Mouse (Mus musculus) forebrain, embryonic 10.5 days (tissue): ENCODE data around the gene Sphkap. TPM values are rescaled to one million over a fixed set of nuclear protein-coding genes. Genes with fewer than 3 reads are reported as not detected.

Source experiments
- DNase-seq: peaks from one replicate; pipeline ENCODE4 v3.0.0-alpha.2; 2017; ENCODE audit warnings: low spot score; ENCODE audit errors: extremely low spot score
- H3K27ac ChIP-seq: fragments of 300-500 bp; sonication (generic); 2 replicates; pipeline ENCODE4 v1.5.1; 2016; ENCODE audit warnings: mild to moderate bottlenecking
- H3K27me3 ChIP-seq: fragments of 300-500 bp; sonication (generic); 2 replicates; pipeline ENCODE4 v1.6.1; 2016; ENCODE audit warnings: mild to moderate bottlenecking; ENCODE audit not compliant: poor library complexity, severe bottlenecking
- H3K36me3 ChIP-seq: fragments of 300-500 bp; sonication (generic); replicated peaks from 2 replicates; pipeline ENCODE4 v1.6.1; 2016; ENCODE audit warnings: mild to moderate bottlenecking, moderate library complexity
- H3K4me1 ChIP-seq: fragments of 300-500 bp; sonication (generic); 2 replicates; pipeline ENCODE4 v1.6.1; 2016
- H3K4me3 ChIP-seq: fragments of 300-500 bp; sonication (generic); 2 replicates; pipeline ENCODE4 v1.5.1; 2016; ENCODE audit warnings: mild to moderate bottlenecking, moderate library complexity
- H3K9me3 ChIP-seq: fragments of 300-500 bp; sonication (generic); 2 replicates; pipeline ENCODE4 v1.6.1; 2016; ENCODE audit warnings: mild to moderate bottlenecking, moderate library complexity
- WGBS: fragments of 180-500 bp; shearing (Covaris S2); methylation state at CpG from one replicate; pipeline ENCODE4 v1.1.7; 2016; 5-methylcytosine and 5-hydroxymethylcytosine counted together
- polyA plus RNA-seq: library from polyadenylated mRNA; unstranded; fragments of >200 nt; fragmentation: Nextera tagmentation; extraction: Ambion mirVana; gene quantifications from 2 replicates; pipeline ENCODE4 v1.2.1, GENCODE M21; 2016

Gene Sphkap
- polyA plus RNA-seq, 1 experiment from 2014 or later, result 0.22 TPM

DNA sequence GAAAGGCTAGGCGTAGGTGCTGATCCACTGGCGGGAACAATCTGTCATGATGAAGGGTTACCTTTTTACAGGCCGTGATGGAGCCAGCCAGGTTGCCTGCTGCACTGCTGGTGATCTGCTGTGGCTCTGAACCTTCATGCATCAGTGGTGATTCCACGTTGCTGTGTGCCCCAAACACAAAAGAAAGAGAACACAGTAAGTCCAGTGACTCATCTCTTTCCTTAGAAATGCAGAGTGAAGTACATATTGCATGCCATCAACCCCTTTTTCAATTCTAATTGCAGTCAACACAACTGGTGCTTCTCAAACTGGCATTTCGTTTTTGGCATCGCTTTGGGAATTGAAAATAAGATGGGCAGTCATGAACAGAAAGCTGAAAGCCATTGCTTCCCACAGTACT, 45.8 kb downstream of the Sphkap start:
- WGBS, result 81% methylated on average over 6 of the region's 6 CpGs
- DNase-seq, result no peak
- H3K4me1 ChIP-seq, result no peaks in the 10 kb centered on the region
- H3K4me3 ChIP-seq, result no peak overlapping the region
- no peaks in the 10 kb centered on the region for H3K27me3 ChIP-seq
- no peak overlapping the region for H3K27ac ChIP-seq
- no peaks in the 10 kb centered on the region for H3K36me3 ChIP-seq
- H3K9me3 ChIP-seq, result no peaks in the 10 kb centered on the region

DNA sequence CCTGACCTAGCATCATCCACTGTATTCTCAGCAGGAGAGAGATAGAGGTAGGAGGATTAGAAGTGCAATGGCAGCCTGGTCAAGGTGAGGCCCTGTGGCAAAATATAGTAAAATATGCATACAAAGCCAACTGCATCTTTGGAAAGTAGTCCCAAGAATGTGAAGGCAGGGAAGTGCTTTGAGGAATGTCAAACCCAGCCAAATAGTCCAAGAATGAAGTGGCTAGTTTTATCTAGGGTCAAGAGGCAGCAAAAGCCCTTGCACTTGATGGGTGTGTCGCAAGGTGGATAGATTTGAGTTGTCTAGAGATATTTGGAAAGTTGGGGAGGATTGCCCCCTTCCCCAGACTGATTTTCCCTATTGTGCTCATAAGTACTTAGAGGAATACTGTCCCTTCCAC, 61.5 kb downstream of the Sphkap start:
- Histone ChIP-seq H3K4me1 (no peaks in the 10 kb centered on the region), H3K4me3 (no peak overlapping the region), H3K27me3 (no peaks in the 10 kb centered on the region), H3K36me3 (no peaks in the 10 kb centered on the region), H3K27ac (no peak overlapping the region), H3K9me3 (no peaks in the 10 kb centered on the region)
- WGBS, result 84% methylated on average over 1 of the region's 1 CpGs
- DNase-seq, result no peak

DNA sequence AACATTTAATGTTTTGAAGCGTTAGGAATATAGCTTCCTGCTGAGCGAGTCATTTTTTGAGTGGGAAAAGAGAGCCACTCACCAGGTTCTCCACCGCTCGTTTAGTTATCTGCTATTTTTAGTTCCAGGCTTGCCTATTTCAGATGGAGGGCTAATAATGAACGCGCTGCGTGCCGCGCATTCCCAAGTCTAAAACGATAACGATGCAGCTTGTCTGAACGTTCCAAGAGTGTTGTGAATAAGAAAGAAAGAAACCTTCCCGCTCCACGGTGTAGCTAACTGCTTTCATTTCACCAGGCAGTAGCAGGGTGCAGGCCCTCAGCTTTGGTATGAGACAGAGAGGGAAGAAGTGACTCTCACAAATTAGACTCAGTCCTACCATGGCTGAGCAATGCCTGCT, 62.4 kb downstream of the Sphkap start:
- no peaks in the 10 kb centered on the region for H3K36me3 ChIP-seq
- no peaks in the 10 kb centered on the region for H3K9me3 ChIP-seq
- no peak overlapping the region for H3K27ac ChIP-seq
- H3K27me3 ChIP-seq, result no peaks in the 10 kb centered on the region
- H3K4me1 ChIP-seq, result no peaks in the 10 kb centered on the region
- H3K4me3 ChIP-seq, result no peak overlapping the region
- 73% methylated on average over 14 of the region's 14 CpGs for WGBS
- DNase-seq, result no peak

DNA sequence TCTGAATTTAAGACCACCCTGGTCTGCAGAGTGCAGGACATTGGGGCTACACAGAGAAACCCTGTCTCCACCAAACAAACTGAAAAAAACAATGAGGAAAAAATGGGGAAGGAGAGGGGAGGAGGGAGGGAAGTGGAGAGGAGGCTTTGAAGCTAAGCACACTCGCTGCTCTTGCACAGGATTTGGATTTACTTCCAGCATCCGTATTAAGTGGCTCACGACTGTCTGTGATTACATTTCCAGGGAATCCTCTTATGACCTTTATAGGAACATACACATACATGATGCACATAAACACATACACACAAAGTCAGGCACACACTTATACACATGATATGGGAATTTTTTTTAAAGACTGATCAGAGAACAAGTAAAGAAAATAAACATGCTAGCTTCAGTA, 62.9 kb downstream of the Sphkap start:
- Histone ChIP-seq H3K4me3 (no peak overlapping the region), H3K9me3 (no peaks in the 10 kb centered on the region), H3K27me3 (no peaks in the 10 kb centered on the region), H3K27ac (no peak overlapping the region), H3K4me1 (no peaks in the 10 kb centered on the region), H3K36me3 (no peaks in the 10 kb centered on the region)
- no peak for DNase-seq
- WGBS, result 74% methylated on average over 3 of the region's 3 CpGs

DNA sequence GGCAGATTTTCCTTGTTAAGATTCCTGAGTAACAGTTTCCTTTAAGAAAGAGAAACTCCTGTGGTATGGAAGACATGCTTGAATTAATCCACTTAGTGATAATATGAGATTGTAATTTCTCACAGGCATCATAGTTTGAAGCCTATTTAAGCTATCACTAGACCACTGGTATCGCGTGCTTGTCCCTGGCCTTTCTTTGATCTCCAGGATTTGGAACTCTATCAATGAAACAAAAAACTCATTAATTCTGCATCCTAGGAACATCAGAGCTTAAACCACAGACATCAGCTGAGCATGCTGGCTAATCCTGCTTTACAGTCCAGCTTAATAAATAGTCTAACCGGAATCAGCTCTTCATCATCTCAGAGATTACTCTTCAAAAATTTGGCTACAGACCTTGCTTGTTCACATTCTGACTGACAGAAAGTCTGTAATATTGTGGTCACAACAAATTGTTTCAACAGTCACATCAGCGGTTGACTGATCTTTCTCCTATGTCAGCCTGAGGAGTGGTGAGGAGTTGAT, 65.2 kb downstream of the Sphkap start:
- no peak for DNase-seq
- H3K4me1 ChIP-seq, result no peaks in the 10 kb centered on the region
- WGBS, result 81% methylated on average over 4 of the region's 4 CpGs
- H3K4me3 ChIP-seq, result no peak overlapping the region
- no peaks in the 10 kb centered on the region for H3K36me3 ChIP-seq
- H3K9me3 ChIP-seq, result no peaks in the 10 kb centered on the region
- no peak overlapping the region for H3K27ac ChIP-seq
- H3K27me3 ChIP-seq, result no peaks in the 10 kb centered on the region

DNA sequence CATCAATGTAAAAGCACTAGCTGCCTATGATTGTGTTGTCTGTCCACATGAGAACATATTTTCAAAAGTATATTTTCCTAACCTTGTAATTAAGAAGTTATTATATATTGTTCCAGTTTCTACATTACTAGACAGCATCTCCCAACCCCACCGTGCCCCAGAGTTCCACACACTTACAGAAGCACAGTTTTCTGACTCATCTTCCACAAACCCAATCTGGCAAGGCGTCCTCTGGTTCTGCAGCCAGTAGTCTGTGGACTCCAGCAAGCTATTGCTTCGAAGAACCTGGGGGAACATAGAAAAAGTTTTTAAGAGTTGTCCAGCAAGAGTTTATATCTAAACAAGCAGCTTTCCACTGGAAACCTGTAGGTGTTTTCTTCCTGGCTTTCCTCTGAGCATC, 68.6 kb downstream of the Sphkap start:
- no peak overlapping the region for H3K4me3 ChIP-seq
- no peaks in the 10 kb centered on the region for H3K9me3 ChIP-seq
- no peak overlapping the region for H3K27ac ChIP-seq
- H3K36me3 ChIP-seq, result no peaks in the 10 kb centered on the region
- 92% methylated on average over 3 of the region's 3 CpGs for WGBS
- H3K27me3 ChIP-seq, result no peaks in the 10 kb centered on the region
- no peaks in the 10 kb centered on the region for H3K4me1 ChIP-seq
- no peak for DNase-seq

DNA sequence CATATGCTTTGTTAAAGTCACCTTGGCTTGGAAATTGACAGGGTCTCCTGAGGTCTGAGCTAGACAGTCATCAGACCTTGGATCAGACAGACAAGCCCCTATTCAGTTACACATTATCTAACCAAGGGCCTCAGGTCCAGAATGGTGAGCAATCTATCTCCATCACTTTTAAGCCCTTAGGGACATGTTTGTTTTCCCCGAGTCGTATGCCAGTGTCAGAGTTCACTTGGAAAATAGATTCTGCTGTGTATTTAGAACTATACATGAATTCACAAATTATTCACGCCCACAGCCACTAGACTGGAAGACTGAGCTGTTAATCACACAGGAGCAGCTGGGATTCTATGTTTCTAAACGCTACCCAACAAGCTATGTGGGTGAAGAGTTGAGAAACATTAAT, 91.1 kb downstream of the Sphkap start:
- Histone ChIP-seq H3K27ac (no peak overlapping the region), H3K4me1 (no peaks in the 10 kb centered on the region), H3K36me3 (no peaks in the 10 kb centered on the region), H3K9me3 (no peaks in the 10 kb centered on the region), H3K27me3 (no peaks in the 10 kb centered on the region), H3K4me3 (no peak overlapping the region)
- DNase-seq, result no peak
- 80% methylated on average over 4 of the region's 4 CpGs for WGBS

DNA sequence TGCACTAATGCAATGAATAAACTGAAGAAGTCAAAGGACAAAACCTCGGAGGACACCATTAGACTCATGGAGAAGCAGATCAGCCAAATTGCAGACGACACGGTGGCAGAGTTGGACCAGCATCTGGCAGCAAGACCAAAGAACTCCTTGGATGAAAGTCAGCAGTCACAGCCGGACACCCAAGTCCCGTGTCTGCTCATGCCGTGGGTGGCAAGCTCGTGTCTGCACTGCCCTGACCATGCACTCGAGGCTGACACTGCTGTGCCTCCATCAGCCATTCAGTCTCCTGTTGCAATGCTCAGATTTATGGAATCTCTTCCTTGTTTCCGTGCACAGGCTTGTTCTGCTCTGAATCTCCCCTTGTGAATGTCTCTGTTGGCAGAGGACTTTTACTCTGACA, 92.9 kb downstream of the Sphkap start:
- Histone ChIP-seq H3K27ac (no peak overlapping the region), H3K4me3 (no peak overlapping the region), H3K4me1 (no peaks in the 10 kb centered on the region), H3K9me3 (no peaks in the 10 kb centered on the region), H3K36me3 (no peaks in the 10 kb centered on the region), H3K27me3 (no peaks in the 10 kb centered on the region)
- WGBS, result 90% methylated on average over 9 of the region's 9 CpGs
- DNase-seq, result no peak

DNA sequence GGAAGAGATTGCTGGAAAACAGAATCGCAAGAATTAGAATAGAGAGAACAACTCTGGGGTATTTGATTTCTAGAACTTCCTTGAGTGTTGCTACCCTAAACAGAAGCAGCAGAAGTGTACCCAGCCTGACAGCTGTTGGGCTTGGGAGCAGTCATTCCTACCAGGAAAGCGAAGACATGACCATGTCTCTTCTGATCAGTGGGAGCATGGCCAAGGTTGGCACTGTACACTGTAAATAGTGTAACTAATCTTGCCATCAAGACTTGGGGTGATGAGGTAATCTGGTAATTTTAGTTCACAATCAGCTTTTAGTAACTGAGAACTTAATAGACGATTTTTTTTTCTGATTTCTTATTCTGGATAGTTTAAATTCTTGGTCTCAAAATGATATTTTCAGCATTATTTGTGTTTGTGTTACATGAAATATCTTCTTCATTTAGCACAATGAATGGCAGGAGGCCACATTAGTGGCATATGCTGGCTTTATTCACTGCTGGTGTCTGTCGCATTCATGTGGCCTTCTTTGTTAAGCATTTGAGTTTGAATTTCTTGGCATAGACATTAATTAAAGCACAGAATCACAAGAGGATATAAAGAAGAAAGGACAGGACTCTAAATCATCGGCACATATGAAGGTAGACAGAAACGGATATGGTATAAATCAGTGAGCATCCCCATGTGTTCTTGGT, 96.2 kb downstream of the Sphkap start:
- Histone ChIP-seq H3K36me3 (no peaks in the 10 kb centered on the region), H3K4me3 (no peak overlapping the region), H3K9me3 (no peaks in the 10 kb centered on the region), H3K4me1 (no peaks in the 10 kb centered on the region), H3K27ac (no peak overlapping the region), H3K27me3 (no peaks in the 10 kb centered on the region)
- no peak for DNase-seq
- WGBS, result 90% methylated on average over 6 of the region's 6 CpGs

DNA sequence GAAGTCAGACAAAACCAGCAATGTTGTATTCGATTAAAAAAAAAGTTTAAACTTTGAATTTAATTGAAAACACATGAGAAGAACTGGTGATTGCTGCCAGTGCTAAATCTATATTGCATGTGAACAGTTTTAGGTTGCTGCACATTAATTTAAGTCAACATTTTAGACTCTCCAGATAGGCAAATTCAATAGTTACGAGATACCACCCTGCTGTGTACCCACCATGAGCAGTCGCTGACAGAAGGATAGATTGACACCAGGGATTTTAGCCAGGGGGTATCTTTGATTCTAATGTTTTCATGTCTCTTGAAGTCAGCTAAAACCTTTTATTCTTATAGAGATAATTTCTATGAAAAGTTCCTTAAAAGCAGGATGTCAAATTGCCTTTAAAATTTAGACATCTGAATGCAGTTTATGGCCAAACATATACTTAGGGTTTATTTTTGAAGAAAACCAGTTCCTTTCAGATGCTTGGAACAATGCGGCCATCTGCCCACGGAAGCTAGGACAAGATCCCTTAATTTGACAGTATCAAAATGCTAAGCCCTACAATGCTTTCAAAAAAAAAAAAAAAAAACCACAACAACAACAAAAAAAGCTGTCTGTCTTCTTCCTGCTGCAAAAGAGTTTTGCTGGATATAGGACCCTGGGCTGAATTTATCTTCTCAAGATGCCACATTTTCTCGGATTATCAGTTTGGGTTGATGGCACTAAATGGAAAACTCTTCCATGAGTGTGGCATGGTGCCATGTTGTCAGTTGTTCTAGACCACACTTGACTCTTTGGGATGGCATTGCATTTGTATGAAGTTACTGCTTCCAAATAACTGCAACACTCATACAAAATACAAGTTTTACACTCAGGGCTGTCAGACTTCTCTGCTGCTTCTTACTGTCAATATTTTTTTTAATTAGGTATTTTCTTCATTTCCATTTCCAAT, 110.6 kb downstream of the Sphkap start:
- WGBS, result 78% methylated on average over 6 of the region's 6 CpGs
- Histone ChIP-seq H3K27ac (no peak overlapping the region), H3K4me1 (no peaks in the 10 kb centered on the region), H3K9me3 (no peaks in the 10 kb centered on the region), H3K36me3 (no peaks in the 10 kb centered on the region), H3K27me3 (no peaks in the 10 kb centered on the region), H3K4me3 (no peak overlapping the region)
- no peak for DNase-seq

DNA sequence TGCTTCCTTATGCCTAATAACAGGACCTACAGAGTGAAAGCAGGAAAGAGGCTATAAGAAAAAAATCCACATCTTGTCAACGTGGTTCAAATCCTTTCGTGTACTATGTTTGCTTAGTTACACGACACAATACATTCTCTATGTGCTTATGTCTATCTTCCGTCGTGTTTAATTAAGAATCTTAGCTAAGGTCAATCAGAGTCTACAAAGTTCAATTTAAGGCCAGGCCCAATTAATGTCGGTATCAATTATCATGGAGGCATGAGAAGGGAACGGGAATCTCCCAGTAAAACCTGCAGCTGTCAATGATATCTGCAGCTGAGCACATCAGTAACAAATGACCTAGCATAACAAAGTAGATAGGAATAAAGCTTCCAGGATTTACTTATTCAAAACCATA, 122.1 kb downstream of the Sphkap start:
- Histone ChIP-seq H3K27me3 (no peaks in the 10 kb centered on the region), H3K4me1 (no peaks in the 10 kb centered on the region), H3K36me3 (no peaks in the 10 kb centered on the region), H3K9me3 (no peaks in the 10 kb centered on the region), H3K27ac (no peak overlapping the region), H3K4me3 (no peak overlapping the region)
- WGBS, result 72% methylated on average over 7 of the region's 7 CpGs
- DNase-seq, result no peak

DNA sequence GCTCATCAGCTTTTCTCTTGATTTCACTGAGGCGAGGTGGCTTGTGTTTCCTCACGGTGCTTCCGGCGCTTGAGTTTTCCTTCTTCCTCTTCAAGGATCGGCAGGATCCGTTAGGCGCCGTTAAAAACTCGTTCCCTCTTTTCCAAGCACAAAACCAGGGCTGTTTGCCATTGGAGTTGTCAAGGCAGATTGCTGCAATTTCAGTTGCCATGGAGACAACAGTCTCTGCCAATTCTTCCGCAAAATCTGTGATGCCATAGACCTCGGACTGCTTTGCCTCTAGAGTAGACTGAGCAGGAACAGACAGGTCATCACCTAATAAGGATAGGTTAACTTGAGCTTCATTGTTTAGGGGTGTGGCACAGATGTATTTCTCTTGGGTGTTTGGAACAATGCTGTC, 131.0 kb downstream of the Sphkap start:
- Histone ChIP-seq H3K4me1 (0 out of 2 replicates have a peak, but pooled peaks cover 3% of the 10 kb centered on the region), H3K36me3 (no peaks in the 10 kb centered on the region), H3K4me3 (no peak overlapping the region), H3K9me3 (no peaks in the 10 kb centered on the region), H3K27ac (no peak overlapping the region), H3K27me3 (no peaks in the 10 kb centered on the region)
- WGBS, result 90% methylated on average over 11 of the region's 11 CpGs
- no peak for DNase-seq

DNA sequence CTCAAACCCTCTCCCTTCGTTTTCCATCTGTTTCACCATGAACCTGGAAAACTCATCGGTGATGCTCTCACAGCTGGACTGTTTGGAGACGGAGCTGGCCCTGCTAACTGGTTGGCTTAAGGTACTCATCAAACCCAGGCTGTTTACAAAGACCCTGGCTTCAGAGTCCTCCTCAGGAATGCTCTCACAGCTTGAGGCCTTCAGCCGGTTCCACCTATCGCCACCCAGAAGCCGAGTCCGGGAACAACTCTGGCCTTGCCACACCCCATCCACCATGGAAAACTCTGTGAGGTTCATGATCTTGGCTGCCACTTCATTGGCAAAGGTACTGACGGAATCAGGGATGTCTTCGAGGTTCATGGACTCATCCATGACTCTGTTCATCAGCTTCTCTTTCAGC, 131.4 kb downstream of the Sphkap start:
- no peak for DNase-seq
- Histone ChIP-seq H3K4me1 (0 out of 2 replicates have a peak, but pooled peaks cover 3% of the 10 kb centered on the region), H3K27ac (no peak overlapping the region), H3K36me3 (no peaks in the 10 kb centered on the region), H3K27me3 (no peaks in the 10 kb centered on the region), H3K9me3 (no peaks in the 10 kb centered on the region), H3K4me3 (no peak overlapping the region)
- WGBS, result 91% methylated on average over 9 of the region's 9 CpGs
